Mouse (Mus musculus): ENCODE results near the gene Gm49325.

Gene Gm49325

GRCm38 (mm10) chr10:77589117-77589516 lies 16.9 kb upstream of the Gm49325 start:
- no peak for DNase-seq (ENCODE audit: low spot score)

- no peak for DNase-seq (ENCODE audit: low spot score)
Observed at GRCm38 (mm10) chr10:77589749-77590148, 16.2 kb upstream of the Gm49325 start.

- DNase-seq (ENCODE audit: low spot score), result peak; percentile 78
Observed at GRCm38 (mm10) chr10:77590812-77591211, 15.2 kb upstream of the Gm49325 start.

GRCm38 (mm10) chr10:77591546-77591945 lies 14.5 kb upstream of the Gm49325 start:
- DNase-seq (ENCODE audit: low spot score), result no peak

- no peak for DNase-seq (ENCODE audit: low spot score)
Observed at GRCm38 (mm10) chr10:77596060-77596459, 9.9 kb upstream of the Gm49325 start.

- no peak for DNase-seq (ENCODE audit: low spot score)
Observed at GRCm38 (mm10) chr10:77603021-77603420, 3.0 kb upstream of the Gm49325 start.

- no peak for DNase-seq (ENCODE audit: low spot score)
Observed at GRCm38 (mm10) chr10:77604111-77604510, 1.9 kb upstream of the Gm49325 start.

GRCm38 (mm10) chr10:77604958-77605357 lies 1.0 kb upstream of the Gm49325 start:
- no peak for DNase-seq (ENCODE audit: low spot score)

- DNase-seq (ENCODE audit: low spot score), result no peak
Observed at GRCm38 (mm10) chr10:77605368-77605767, 629 bp upstream of the Gm49325 start.

GRCm38 (mm10) chr10:77606855-77607254 lies 858 bp downstream of the Gm49325 start:
- DNase-seq (ENCODE audit: low spot score), result no peak

- DNase-seq (ENCODE audit: low spot score), result no peak
Observed at GRCm38 (mm10) chr10:77607441-77607840, 1.4 kb downstream of the Gm49325 start.

- DNase-seq (ENCODE audit: low spot score), result no peak
Observed at GRCm38 (mm10) chr10:77608589-77608988, 2.6 kb downstream of the Gm49325 start.

- DNase-seq (ENCODE audit: low spot score), result no peak
Observed at GRCm38 (mm10) chr10:77610221-77610961, 4.4 kb downstream of the Gm49325 start.

GRCm38 (mm10) chr10:77613409-77613808 lies 7.4 kb downstream of the Gm49325 start:
- no peak for DNase-seq (ENCODE audit: low spot score)

- DNase-seq (ENCODE audit: low spot score), result no peak
Observed at GRCm38 (mm10) chr10:77615647-77616046, 9.7 kb downstream of the Gm49325 start.

GRCm38 (mm10) chr10:77616166-77616565 lies 10.2 kb downstream of the Gm49325 start:
- DNase-seq (ENCODE audit: low spot score), result no peak

- no peak for DNase-seq (ENCODE audit: low spot score)
Observed at GRCm38 (mm10) chr10:77616926-77617325, 10.9 kb downstream of the Gm49325 start.

GRCm38 (mm10) chr10:77621546-77621945 lies 15.5 kb downstream of the Gm49325 start:
- DNase-seq (ENCODE audit: low spot score), result no peak

GRCm38 (mm10) chr10:77622055-77622988 lies 16.3 kb downstream of the Gm49325 start, which contains the start of gene Ube2g2:
TSS of gene Ube2g2 (plus strand) at chr10:77622275.
- DNase-seq (ENCODE audit: low spot score), result peak; percentile 92

GRCm38 (mm10) chr10:77623069-77623492 lies 17.1 kb downstream of the Gm49325 start:
- peak; percentile 20 for DNase-seq (ENCODE audit: low spot score)

GRCm38 (mm10) chr10:77623639-77624400 lies 17.8 kb downstream of the Gm49325 start:
- no peak for DNase-seq (ENCODE audit: low spot score)

- no peak for DNase-seq (ENCODE audit: low spot score)
Observed at GRCm38 (mm10) chr10:77624570-77624995, 18.6 kb downstream of the Gm49325 start.
